Mouse (Mus musculus) liver, postnatal 0 days (tissue): ENCODE data around the gene Gm13090. TPM values are rescaled to one million over a fixed set of nuclear protein-coding genes. Genes with fewer than 3 reads are reported as not detected.

Source experiments
- ATAC-seq: fragments of 200-750 bp; cut with Nextera tagmentation; 2 replicates; pipeline ENCODE4 v1.8.0; 2017; ENCODE audit warnings: mild to moderate bottlenecking, moderate library complexity
- DNase-seq: peaks from one replicate; pipeline ENCODE4 v3.0.0-alpha.2; 2016
- H3K27ac ChIP-seq: fragments of 300-500 bp; sonication (generic); 2 replicates; pipeline ENCODE4 v1.5.1; 2014; ENCODE audit warnings: antibody characterized with exemption, moderate library complexity, mild to moderate bottlenecking, low read depth
- H3K27me3 ChIP-seq: fragments of 300-500 bp; sonication (generic); 2 replicates; pipeline ENCODE4 v1.6.1; 2014; ENCODE audit warnings: low read length, control low read depth, mixed read lengths; ENCODE audit not compliant: insufficient read depth
- H3K36me3 ChIP-seq: fragments of 300-500 bp; sonication (generic); replicated peaks from 2 replicates; pipeline ENCODE4 v1.6.1; 2014; ENCODE audit warnings: mild to moderate bottlenecking, control low read depth, low read length, moderate library complexity, mixed read lengths; ENCODE audit not compliant: insufficient read depth
- H3K4me1 ChIP-seq: fragments of 300-500 bp; sonication (generic); 2 replicates; pipeline ENCODE4 v1.6.1; 2014; ENCODE audit warnings: antibody characterized with exemption, mild to moderate bottlenecking, control low read depth; ENCODE audit not compliant: insufficient read depth
- H3K4me2 ChIP-seq: fragments of 300-500 bp; sonication (generic); 2 replicates; pipeline ENCODE4 v1.6.1; 2014; ENCODE audit warnings: low read depth, mild to moderate bottlenecking, low read length, moderate library complexity, mixed read lengths
- H3K4me3 ChIP-seq: fragments of 300-500 bp; sonication (generic); 2 replicates; pipeline ENCODE4 v1.5.1; 2014; ENCODE audit warnings: low read depth, low read length
- H3K9ac ChIP-seq: fragments of 300-500 bp; sonication (generic); replicated peaks from 2 replicates; pipeline ENCODE4 v1.6.1; 2014; ENCODE audit warnings: mild to moderate bottlenecking, moderate library complexity
- H3K9me3 ChIP-seq: fragments of 300-500 bp; sonication (generic); 2 replicates; pipeline ENCODE4 v1.6.1; 2016; ENCODE audit warnings: mild to moderate bottlenecking, control low read depth, low read length, mixed read lengths
- CTCF ChIP-seq: sonication (generic); IDR thresholded peaks from 2 replicates; pipeline ENCODE4 v1.5.1; 2016; ENCODE audit warnings: antibody characterized with exemption, low read depth
- EP300 ChIP-seq: IDR thresholded peaks from 2 replicates; pipeline ENCODE4 v1.6.1; 2016; ENCODE audit warnings: antibody characterized with exemption, low read depth, mild to moderate bottlenecking
- WGBS: fragments of 180-500 bp; shearing (Covaris S2); extraction: QIAGEN DNeasy Blood & Tissue Kit; methylation state at CpG from one replicate; pipeline ENCODE4 v1.1.7; 2014; ENCODE audit not compliant: insufficient replicate concordance; 5-methylcytosine and 5-hydroxymethylcytosine counted together
- polyA plus RNA-seq: library from polyadenylated mRNA; unstranded; fragments of >200 nt; fragmentation: Nextera tagmentation; extraction: Ambion mirVana; gene quantifications from 2 replicates; pipeline ENCODE4 v1.2.1, GENCODE M21; 2015

Gene Gm13090
- polyA plus RNA-seq: not detected in 2 replicates

DNA sequence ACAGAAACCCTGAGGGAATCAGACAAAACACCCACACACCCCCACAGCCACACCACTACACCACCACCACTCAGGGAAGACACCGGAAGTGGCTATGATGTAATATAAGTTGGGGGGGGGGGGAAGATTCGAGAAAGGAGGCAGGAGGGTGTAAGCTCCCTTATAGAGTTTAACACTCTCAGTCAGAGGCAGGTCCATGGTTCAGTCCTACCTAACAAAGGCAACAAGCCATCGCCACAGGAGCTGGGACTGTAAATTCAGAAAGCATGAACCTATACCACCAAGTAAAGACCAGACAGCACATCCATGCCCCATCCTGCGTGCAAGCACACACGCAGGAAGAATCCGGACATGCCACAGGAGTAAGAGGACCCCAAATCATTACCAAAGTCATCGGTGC is at the start of gene Gm13090:
Gene Gm13090, plus strand, starts transcription at position 301 of the 400 bp plus-strand sequence.
- Histone ChIP-seq H3K4me2 (no peak within 1 kb of the TSS), H3K4me1 (no peaks in the 10 kb centered on the region), H3K4me3 (no peak within 1 kb of the TSS), H3K27ac (no peak within 1 kb of the TSS), H3K9me3 (no peaks in the 10 kb centered on the region), H3K9ac (no peak within 1 kb of the TSS), H3K27me3 (no peaks in the 10 kb centered on the region), H3K36me3 (no peaks in the 10 kb centered on the region)
- DNase-seq (no peak), ATAC-seq (no peak)
- 82% methylated on average over 7 of the region's 7 CpGs for WGBS
- TF ChIP-seq CTCF (no peak), EP300 (no peak)

DNA sequence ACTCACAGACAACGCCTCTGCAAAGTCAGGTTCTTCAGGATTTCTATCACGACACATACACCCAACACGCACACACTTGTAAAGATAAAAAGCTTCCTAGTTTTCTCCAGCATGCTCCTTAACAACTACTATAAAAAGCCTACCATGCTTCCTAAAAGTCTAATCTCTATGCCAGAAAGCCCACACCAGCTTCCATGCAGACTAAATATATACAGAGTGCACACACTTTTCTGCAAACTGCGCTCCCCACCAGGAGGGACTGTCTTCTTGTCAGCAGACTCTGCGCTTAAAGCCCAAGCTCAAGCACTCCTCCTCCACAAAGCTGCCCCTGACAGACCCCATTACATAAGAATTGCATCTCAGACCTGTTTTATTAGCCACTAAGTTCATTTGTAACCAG is 47.9 kb upstream of the Gm13090 start:
- H3K9ac ChIP-seq: no peak overlapping the region
- H3K9me3 ChIP-seq: no peaks in the 10 kb centered on the region
- H3K4me2 ChIP-seq: no peak overlapping the region
- H3K27me3 ChIP-seq: no peaks in the 10 kb centered on the region
- peaks cover 19% of the 10 kb centered on the region for H3K4me1 ChIP-seq
- TF ChIP-seq EP300: no peak
- no peak for TF ChIP-seq CTCF
- DNase-seq (no peak), ATAC-seq (no peak)
- no peak overlapping the region for H3K4me3 ChIP-seq
- H3K27ac ChIP-seq: no peak overlapping the region
- H3K36me3 ChIP-seq: peaks cover 2% of the 10 kb centered on the region; the same call in 1 of the 2 replicates
- 84% methylated on average over 5 of the region's 5 CpGs for WGBS

DNA sequence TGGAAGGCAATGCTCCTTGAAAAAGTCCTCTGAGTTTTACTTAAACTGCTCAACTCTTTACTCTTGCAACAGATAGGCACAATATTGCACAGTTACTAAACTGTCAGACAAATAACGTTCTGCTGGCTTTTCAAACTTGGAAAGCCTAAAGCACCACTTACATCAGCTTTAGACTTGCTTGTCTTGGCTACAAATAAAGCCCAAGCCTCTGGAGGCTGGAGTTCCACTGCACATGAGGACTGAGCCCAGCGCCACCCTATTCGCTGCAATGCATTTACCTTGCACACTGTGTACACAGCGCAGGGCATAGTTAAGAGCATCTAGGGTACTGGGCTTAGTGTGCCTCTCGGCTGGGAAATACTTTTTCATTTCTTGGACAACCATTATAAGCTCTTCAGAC is 46.1 kb upstream of the Gm13090 start:
- H3K36me3 ChIP-seq: peaks cover 7% of the 10 kb centered on the region
- WGBS: 48% methylated on average over 5 of the region's 5 CpGs
- H3K9me3 ChIP-seq: no peaks in the 10 kb centered on the region
- no peaks in the 10 kb centered on the region for H3K27me3 ChIP-seq
- DNase-seq (peak; percentile 18), ATAC-seq (no peak)
- H3K9ac ChIP-seq: no peak overlapping the region
- peaks cover 19% of the 10 kb centered on the region for H3K4me1 ChIP-seq
- TF ChIP-seq EP300: no peak
- no peak for TF ChIP-seq CTCF
- no peak overlapping the region for H3K27ac ChIP-seq
- peak overlapping the region; percentile 99 for H3K4me2 ChIP-seq
- H3K4me3 ChIP-seq: peak overlapping the region; percentile 63

DNA sequence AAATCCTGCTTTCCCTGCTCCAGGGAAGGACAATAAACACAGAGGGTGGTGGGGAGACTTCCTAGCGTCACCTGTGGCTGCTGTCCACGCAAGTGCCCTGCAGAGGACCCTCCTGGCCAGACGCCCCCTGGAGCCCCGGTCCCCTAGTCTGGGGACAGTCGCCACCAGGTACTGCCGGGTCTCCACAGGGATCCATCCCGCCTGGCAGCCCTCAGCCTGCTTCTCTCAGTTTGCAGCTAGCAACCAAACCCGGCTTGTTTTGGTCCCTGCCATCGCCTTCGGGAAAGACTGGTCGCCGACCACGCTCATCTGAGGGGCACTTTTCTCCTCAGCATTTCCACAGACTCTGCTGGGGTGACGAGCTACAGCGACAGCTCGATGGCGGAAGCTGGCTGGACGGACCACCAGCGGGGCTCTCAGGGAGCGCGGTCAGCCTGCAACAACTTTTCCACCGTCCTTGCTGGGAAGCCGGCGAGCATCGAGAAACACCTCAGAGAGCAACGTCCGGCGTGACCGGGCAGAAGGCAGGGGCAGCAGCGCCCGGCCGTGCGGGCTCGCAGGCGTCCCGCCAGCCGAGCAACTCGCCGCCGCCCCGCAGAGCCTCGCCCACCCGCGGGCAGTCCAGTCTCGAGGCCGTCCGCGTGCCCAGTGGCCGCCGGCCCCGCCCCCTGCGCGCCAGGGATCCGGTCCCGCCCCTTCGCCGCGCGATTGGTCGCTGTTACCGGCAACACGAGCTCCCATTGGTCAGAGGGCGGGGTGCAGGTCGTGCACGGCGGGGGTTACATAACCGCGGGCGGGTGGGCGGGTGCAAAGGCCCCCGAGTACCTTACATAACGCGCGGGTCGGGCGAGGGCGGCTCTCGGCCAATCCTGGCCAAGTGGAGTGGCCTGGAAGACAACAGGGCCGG is 45.1 kb upstream of the Gm13090 start, which contains the start of gene Per3:
Gene Per3, minus strand, starts transcription at position 629 of the 907 bp plus-strand sequence.
- H3K4me1 ChIP-seq: peaks cover 19% of the 10 kb centered on the region
- no peak for TF ChIP-seq EP300
- no peak for TF ChIP-seq CTCF
- ATAC-seq (peak; percentile 95), DNase-seq (peak; percentile 97)
- peak within 1 kb of the TSS; percentile 86 for H3K27ac ChIP-seq
- peak within 1 kb of the TSS; percentile 99 for H3K4me2 ChIP-seq
- H3K4me3 ChIP-seq: peak within 1 kb of the TSS; percentile 63
- peak within 1 kb of the TSS; percentile 74 for H3K9ac ChIP-seq
- no peaks in the 10 kb centered on the region for H3K9me3 ChIP-seq
- H3K27me3 ChIP-seq: no peaks in the 10 kb centered on the region
- WGBS: under 1% methylated on average over 71 of the region's 79 CpGs
- H3K36me3 ChIP-seq: peaks cover 10% of the 10 kb centered on the region

DNA sequence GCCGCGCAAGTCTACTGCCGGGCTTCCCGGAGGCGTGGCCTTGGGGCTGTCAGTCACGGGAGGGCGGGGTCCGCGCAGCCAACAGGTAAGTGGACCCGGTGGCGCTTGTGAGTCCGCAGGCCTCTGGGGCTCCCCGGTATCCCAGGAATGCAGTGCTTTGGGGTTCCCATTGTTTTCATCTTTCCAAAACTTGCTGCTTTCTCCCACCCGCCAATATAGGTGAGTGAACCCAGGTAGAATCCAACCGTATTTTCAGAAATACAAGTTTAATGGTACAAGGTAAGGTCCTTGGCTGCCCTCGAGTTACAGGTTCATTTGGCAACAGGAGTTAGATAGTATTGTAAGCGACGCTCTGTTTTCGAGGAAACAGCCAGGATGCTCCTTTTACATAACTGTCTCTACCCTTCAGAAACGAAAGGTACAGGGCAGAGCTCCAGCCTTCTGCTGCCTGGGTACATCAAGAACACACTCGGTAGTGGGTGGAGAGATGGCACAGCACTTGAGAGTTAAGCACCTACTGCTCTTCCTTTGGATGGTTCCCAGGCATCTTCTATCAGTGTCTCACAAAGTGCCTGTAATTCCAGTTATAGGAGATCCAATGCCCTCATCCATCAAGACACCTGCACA is 44.3 kb upstream of the Gm13090 start:
- no peaks in the 10 kb centered on the region for H3K27me3 ChIP-seq
- DNase-seq (no peak), ATAC-seq (peak; percentile 3; the same call in 1 of the 2 replicates)
- TF ChIP-seq CTCF (no peak), EP300 (no peak)
- H3K27ac ChIP-seq: peak overlapping the region; percentile 53; the same call in 1 of the 2 replicates
- H3K9ac ChIP-seq: peak overlapping the region; percentile 74
- H3K9me3 ChIP-seq: no peaks in the 10 kb centered on the region
- H3K4me3 ChIP-seq: peak overlapping the region; percentile 63
- H3K36me3 ChIP-seq: peaks cover 17% of the 10 kb centered on the region
- 5% methylated on average over 20 of the region's 21 CpGs for WGBS
- H3K4me2 ChIP-seq: peak overlapping the region; percentile 99
- peaks cover 19% of the 10 kb centered on the region for H3K4me1 ChIP-seq

DNA sequence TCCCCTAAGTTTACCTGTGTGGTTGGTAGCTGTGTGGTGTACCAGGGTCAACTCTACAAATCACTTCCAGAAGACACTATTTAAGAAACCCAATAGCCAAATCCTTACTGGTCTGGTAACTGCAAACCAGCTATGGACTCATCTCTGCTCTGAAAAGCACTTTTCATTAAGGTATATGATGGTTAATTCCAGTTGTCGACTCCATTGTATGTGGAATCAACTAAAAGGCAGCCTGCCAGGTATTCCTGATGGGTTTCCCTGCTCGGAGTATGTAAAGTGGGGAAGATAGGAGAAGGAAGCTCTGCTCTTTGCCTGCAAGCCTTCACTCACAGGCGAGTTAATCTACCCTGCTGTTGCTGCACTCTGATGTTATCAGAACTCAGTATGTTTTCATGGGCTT is 42.8 kb upstream of the Gm13090 start:
- H3K4me1 ChIP-seq: peaks cover 19% of the 10 kb centered on the region
- no peak overlapping the region for H3K9ac ChIP-seq
- TF ChIP-seq CTCF: no peak
- no peak for TF ChIP-seq EP300
- DNase-seq (no peak), ATAC-seq (no peak)
- H3K27me3 ChIP-seq: no peaks in the 10 kb centered on the region
- WGBS: 77% methylated on average over 3 of the region's 3 CpGs
- H3K9me3 ChIP-seq: no peaks in the 10 kb centered on the region
- H3K36me3 ChIP-seq: peaks cover 23% of the 10 kb centered on the region
- no peak overlapping the region for H3K4me3 ChIP-seq
- H3K4me2 ChIP-seq: no peak overlapping the region
- H3K27ac ChIP-seq: no peak overlapping the region
